Mouse (Mus musculus): ENCODE measurements around the gene Gm3696. TPM values are rescaled to one million over a fixed set of nuclear protein-coding genes. Genes with fewer than 3 reads are reported as not detected.

Gm3696 gene
- not detected for polyA plus RNA-seq (2017; shearing (Covaris generic))

DNA sequence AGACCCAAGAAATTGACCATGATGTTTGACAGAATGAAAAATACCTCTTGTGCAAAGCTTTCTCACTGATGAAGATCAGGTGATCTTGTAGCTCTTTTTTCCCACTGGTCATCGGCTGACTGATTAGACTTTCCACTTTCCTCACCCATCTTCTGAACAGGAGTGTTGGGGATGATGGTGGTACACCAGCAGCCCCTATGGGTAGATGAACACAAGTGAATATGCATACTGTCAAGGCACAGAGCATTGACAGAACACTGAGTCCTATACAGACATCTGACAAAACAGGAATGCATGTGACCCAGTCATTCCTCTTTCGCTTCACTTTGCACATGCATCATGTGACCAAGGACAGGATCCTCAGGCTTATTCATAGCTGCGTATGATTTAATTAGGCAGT lies at the start of gene Gm3696:
Gene Gm3696, minus strand, starts transcription at position 101 of the 400 bp plus-strand sequence.

DNA sequence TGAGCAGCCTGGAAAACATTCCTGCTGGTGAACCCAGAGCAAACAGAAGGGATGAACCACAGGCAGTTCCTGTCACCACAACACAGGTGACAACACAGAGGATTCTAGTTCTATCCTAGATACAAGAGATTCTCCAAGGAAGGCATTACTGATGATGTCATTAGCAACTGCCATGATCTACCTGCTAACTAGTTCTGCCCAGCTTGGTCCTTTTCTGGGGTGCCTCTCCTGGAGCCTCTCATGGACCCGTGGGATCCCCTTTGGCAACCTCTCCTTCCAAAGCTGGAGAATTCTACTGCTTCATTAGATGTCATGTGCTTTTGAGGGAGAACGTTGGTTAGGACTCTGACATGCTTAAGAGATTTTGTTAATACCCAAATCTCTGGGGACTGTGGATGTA lies 24.9 kb upstream of the Gm3696 start, which contains the start of gene Gm6676:
Gene Gm6676, minus strand, starts transcription at position 101 of the 400 bp plus-strand sequence.

DNA sequence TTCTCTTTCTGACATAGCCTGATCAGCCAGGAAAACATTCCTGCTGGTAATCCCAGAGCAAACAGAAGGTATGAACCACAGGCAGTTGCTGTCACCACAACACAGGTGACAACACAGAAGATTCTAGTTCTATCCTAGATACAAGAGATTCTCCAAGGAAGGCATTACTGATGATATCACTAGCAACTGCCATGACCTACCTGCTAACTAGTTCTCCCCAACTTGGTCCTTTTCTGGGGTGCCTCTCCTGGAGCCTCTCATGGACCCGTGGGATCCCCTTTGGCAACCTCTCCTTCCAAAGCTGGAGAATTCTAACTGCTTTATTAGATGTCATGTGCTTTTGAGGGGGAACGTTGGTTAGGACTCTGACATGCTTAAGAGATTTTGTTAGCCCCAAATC lies 55.6 kb downstream of the Gm3696 start, which contains the start of gene Gm3685:
Gene Gm3685, minus strand, starts transcription at position 101 of the 400 bp plus-strand sequence.

Other genes starting within 250 kb of the Gm3696 start
- not detected for gene Gm3667, start 210.7 kb downstream of the Gm3696 start, polyA plus RNA-seq (2017; shearing (Covaris generic))
- gene Gm6356, start 126.8 kb downstream of the Gm3696 start, polyA plus RNA-seq (2017; shearing (Covaris generic)), result not detected
- gene Gm10406, start 73.2 kb downstream of the Gm3696 start, polyA plus RNA-seq (2017; shearing (Covaris generic)), result not detected
- not detected for gene Gm3685, start 55.7 kb downstream of the Gm3696 start, polyA plus RNA-seq (2017; shearing (Covaris generic))
- not detected for gene Gm6676, start 24.8 kb upstream of the Gm3696 start, polyA plus RNA-seq (2017; shearing (Covaris generic))
- gene Gm3512, start 73.9 kb upstream of the Gm3696 start, polyA plus RNA-seq (2017; shearing (Covaris generic)), result 0.51 TPM
- not detected for gene Gm16434, start 93.9 kb upstream of the Gm3696 start, polyA plus RNA-seq (2017; shearing (Covaris generic))
- gene Gm3727, start 164.1 kb upstream of the Gm3696 start, polyA plus RNA-seq (2017; shearing (Covaris generic)), result not detected
- 0.42 TPM for gene Gm3739, start 214.4 kb upstream of the Gm3696 start, polyA plus RNA-seq (2017; shearing (Covaris generic))
- not detected for gene Gm5797, start 231.8 kb upstream of the Gm3696 start, polyA plus RNA-seq (2017; shearing (Covaris generic))